Mouse (Mus musculus) intestine, embryonic 16.5 days (tissue): ENCODE measurements around the gene Sema3a. TPM values are rescaled to one million over a fixed set of nuclear protein-coding genes. Genes with fewer than 3 reads are reported as not detected.

ENCODE experiments used
- ATAC-seq: fragments of 200-750 bp; cut with Nextera tagmentation; 2 replicates; pipeline ENCODE4 v1.8.0; 2017; ENCODE audit warnings: moderate TSS enrichment, moderate library complexity
- H3K27ac ChIP-seq: fragments of 300-500 bp; sonication (generic); 2 replicates; pipeline ENCODE4 v1.5.1; 2014; ENCODE audit warnings: mild to moderate bottlenecking, low read length
- H3K27me3 ChIP-seq: fragments of 300-500 bp; sonication (generic); replicated peaks from 2 replicates; pipeline ENCODE4 v1.6.1; 2014; ENCODE audit warnings: low read length, control low read depth, mixed read lengths; ENCODE audit not compliant: control insufficient read depth, insufficient read depth
- H3K36me3 ChIP-seq: fragments of 300-500 bp; sonication (generic); 2 replicates; pipeline ENCODE4 v1.6.1; 2014; ENCODE audit warnings: low read length, control low read depth; ENCODE audit not compliant: control insufficient read depth, insufficient read depth
- H3K4me1 ChIP-seq: fragments of 300-500 bp; sonication (generic); 2 replicates; pipeline ENCODE4 v1.6.1; 2014; ENCODE audit warnings: low read length, control low read depth, mixed read lengths; ENCODE audit not compliant: control insufficient read depth, insufficient read depth
- H3K4me2 ChIP-seq: fragments of 300-500 bp; sonication (generic); 2 replicates; pipeline ENCODE4 v1.6.1; 2014; ENCODE audit warnings: low read depth, low read length, control low read depth
- H3K4me3 ChIP-seq: fragments of 300-500 bp; sonication (generic); 2 replicates; pipeline ENCODE4 v1.5.1; 2014; ENCODE audit warnings: mild to moderate bottlenecking, low read length
- H3K9ac ChIP-seq: fragments of 300-500 bp; sonication (generic); 2 replicates; pipeline ENCODE4 v1.6.1; 2014; ENCODE audit warnings: low read depth, low read length
- H3K9me3 ChIP-seq: fragments of 300-500 bp; sonication (generic); 2 replicates; pipeline ENCODE4 v1.6.1; 2016; ENCODE audit warnings: low read length, control low read depth; ENCODE audit not compliant: control insufficient read depth
- WGBS: fragments of 180-500 bp; shearing (Covaris S2); extraction: QIAGEN DNeasy Blood & Tissue Kit; methylation state at CpG from one replicate; pipeline ENCODE4 v1.1.7; 2014; 5-methylcytosine and 5-hydroxymethylcytosine counted together
- polyA plus RNA-seq: library from polyadenylated mRNA; unstranded; fragments of >200 nt; fragmentation: Nextera tagmentation; extraction: Ambion mirVana; gene quantifications from 2 replicates; pipeline ENCODE4 v1.2.1, GENCODE M21; 2015

The Sema3a gene
- polyA plus RNA-seq, 1 experiment from 2014 or later: 11.1 TPM

DNA sequence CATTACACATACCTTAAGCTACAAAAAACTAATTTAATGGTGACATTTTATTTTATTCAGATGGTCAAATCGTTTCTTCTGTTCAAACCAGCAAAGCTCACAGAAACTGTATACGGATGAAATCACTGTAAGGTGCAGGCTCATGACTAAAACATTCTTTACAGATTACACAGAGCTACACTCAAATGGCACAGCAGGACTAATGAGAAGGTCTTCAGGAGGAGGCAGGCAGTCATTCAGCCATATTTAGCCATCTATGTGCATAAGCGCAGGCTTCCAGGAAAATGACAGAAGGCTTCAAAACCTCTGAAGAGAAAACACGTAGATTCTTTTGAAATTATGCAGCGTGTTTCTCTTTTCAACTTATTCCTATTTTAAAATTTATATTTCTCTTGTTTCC, 24.7 kb downstream of the Sema3a start:
- Histone ChIP-seq H3K27me3 (no peaks in the 10 kb centered on the region), H3K4me3 (no peak overlapping the region), H3K4me2 (no peak overlapping the region), H3K4me1 (no peaks in the 10 kb centered on the region), H3K27ac (no peak overlapping the region), H3K9ac (no peak overlapping the region), H3K9me3 (no peaks in the 10 kb centered on the region), H3K36me3 (no peaks in the 10 kb centered on the region)
- ATAC-seq: no peak
- 83% methylated on average over 5 of the region's 5 CpGs for WGBS

GRCm38 (mm10) chr5:13151002-13151401, 25.8 kb downstream of the Sema3a start:
- no peak for ATAC-seq
- 51% methylated on average over 2 of the region's 2 CpGs for WGBS
- Histone ChIP-seq H3K4me1 (no peaks in the 10 kb centered on the region), H3K4me3 (no peak overlapping the region), H3K9me3 (no peaks in the 10 kb centered on the region), H3K36me3 (no peaks in the 10 kb centered on the region), H3K9ac (no peak overlapping the region), H3K27me3 (no peaks in the 10 kb centered on the region), H3K4me2 (no peak overlapping the region), H3K27ac (no peak overlapping the region)

DNA sequence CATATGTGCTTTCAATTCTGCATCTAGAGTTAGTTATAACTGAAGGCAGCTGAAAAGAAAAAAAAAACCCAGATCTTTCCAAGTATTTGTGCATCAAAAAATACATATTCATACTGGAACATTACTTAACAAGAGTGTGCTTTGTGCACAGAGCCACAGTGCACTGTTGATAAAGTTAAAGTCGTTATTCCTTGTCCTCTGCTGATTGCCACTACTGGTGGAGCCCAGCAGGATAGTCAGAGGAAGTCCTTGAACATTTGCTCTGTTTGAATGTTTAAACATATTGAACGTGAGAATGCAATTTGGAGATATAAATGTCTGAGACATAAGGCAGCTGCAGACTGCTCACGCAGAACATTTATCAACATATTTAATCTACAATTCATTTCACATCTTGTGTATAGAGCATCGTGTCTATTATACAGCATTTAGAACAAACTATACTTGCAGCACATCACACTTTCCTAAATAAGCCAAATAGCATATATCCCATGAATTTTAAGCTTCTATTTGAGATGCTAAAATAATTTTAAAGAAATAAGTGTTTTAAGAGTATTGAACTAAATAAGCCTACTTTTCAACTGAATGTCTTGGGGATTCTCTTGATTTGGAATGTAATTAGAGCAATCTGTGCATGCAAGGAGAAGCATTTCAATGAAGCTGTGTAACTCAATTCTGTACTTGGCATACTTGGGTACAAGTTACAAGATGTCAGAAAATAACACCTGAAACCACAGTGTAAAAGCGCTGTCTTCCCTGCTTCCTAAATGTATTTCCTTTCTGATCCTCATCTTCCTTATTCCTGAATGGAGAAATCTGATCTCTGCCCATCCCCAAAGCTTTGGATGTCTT, 32.8 kb downstream of the Sema3a start:
- ATAC-seq: no peak
- Histone ChIP-seq H3K4me3 (no peak overlapping the region), H3K4me1 (no peaks in the 10 kb centered on the region), H3K36me3 (no peaks in the 10 kb centered on the region), H3K9me3 (no peaks in the 10 kb centered on the region), H3K9ac (no peak overlapping the region), H3K27me3 (no peaks in the 10 kb centered on the region), H3K4me2 (no peak overlapping the region), H3K27ac (no peak overlapping the region)
- WGBS: 53% methylated on average over 5 of the region's 5 CpGs

- Histone ChIP-seq H3K27ac (no peak overlapping the region), H3K36me3 (no peaks in the 10 kb centered on the region), H3K9ac (no peak overlapping the region), H3K4me2 (no peak overlapping the region), H3K27me3 (no peaks in the 10 kb centered on the region), H3K4me3 (no peak overlapping the region), H3K4me1 (no peaks in the 10 kb centered on the region), H3K9me3 (no peaks in the 10 kb centered on the region)
- ATAC-seq: no peak
- WGBS: 90% methylated on average over 2 of the region's 2 CpGs
These were observed 57.0 kb downstream of the Sema3a start for GRCm38 (mm10) chr5:13182186-13182585.

DNA sequence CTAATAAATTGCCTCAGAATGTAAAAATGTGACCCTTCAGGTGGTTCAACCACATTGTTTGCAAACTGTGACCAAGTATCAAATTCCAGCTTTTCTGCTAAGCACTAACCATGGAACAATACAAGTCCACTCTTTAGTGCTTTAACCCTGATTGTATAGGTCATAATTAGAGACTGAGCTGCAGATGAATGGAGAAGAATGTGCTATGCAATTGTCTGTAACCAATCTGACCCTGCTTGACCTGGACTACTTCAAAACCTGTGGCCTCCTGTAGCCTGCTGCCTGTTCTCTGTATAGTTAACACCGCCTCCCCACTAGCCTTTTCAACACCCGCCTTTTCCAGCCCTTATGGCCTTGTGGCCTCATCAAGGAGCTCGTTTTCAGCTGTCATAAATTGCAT, 72.7 kb downstream of the Sema3a start:
- no peaks in the 10 kb centered on the region for H3K9me3 ChIP-seq
- H3K27me3 ChIP-seq: no peaks in the 10 kb centered on the region
- no peak overlapping the region for H3K9ac ChIP-seq
- H3K27ac ChIP-seq: no peak overlapping the region
- 40% methylated on average over 3 of the region's 3 CpGs for WGBS
- H3K4me1 ChIP-seq: no peaks in the 10 kb centered on the region
- H3K36me3 ChIP-seq: no peaks in the 10 kb centered on the region
- no peak overlapping the region for H3K4me3 ChIP-seq
- no peak; the same call in 1 of the 2 replicates for ATAC-seq
- no peak overlapping the region for H3K4me2 ChIP-seq

DNA sequence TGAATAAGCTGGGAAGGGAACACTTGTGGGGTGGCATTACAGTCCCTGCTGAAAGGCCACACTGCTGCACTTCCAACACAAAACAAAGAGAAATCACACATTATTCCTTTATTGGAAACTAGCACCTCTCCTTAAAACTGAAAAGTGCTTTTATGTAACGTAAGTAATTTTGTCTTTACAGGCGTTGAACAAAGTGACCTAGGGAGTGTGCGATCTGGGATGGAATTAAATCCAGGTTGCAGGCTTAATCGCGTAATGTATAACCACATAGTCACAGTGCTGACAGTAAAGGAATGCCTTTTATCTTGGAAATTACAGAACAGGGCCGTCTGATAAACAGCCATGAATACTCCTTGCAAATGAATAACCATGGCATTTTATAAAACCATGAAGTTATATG, 74.5 kb downstream of the Sema3a start:
- no peaks in the 10 kb centered on the region for H3K36me3 ChIP-seq
- no peaks in the 10 kb centered on the region for H3K4me1 ChIP-seq
- H3K9me3 ChIP-seq: no peaks in the 10 kb centered on the region
- no peaks in the 10 kb centered on the region for H3K27me3 ChIP-seq
- H3K27ac ChIP-seq: no peak overlapping the region
- H3K9ac ChIP-seq: no peak overlapping the region
- 77% methylated on average over 6 of the region's 6 CpGs for WGBS
- no peak overlapping the region for H3K4me3 ChIP-seq
- no peak overlapping the region for H3K4me2 ChIP-seq
- ATAC-seq: no peak

DNA sequence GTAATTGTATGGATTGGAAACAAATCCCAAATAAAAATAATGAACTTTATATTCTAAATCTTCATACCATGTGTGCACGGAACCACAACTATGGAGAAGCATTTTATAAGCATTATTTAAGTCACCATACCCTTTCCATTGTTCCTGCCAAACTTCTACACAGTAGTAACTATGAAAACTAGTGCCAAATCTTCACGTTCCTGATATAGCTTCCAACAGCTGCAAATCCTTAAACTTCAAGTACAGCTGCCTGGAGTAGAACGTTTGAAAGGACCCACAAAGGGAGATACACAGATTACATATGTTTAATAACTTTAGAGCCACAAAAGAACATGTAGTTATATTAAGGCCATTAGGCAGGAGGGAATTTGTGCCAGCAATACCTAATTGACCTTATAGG, 130.1 kb downstream of the Sema3a start:
- H3K4me2 ChIP-seq: no peak overlapping the region
- no peak overlapping the region for H3K9ac ChIP-seq
- no peak overlapping the region for H3K4me3 ChIP-seq
- no peak overlapping the region for H3K27ac ChIP-seq
- H3K9me3 ChIP-seq: no peaks in the 10 kb centered on the region
- no peaks in the 10 kb centered on the region for H3K36me3 ChIP-seq
- no peak for ATAC-seq
- H3K4me1 ChIP-seq: no peaks in the 10 kb centered on the region
- H3K27me3 ChIP-seq: no peaks in the 10 kb centered on the region
- WGBS: 49% methylated on average over 3 of the region's 3 CpGs

GRCm38 (mm10) chr5:13256321-13256720, 131.1 kb downstream of the Sema3a start:
- H3K4me1 ChIP-seq: no peaks in the 10 kb centered on the region
- H3K9me3 ChIP-seq: no peaks in the 10 kb centered on the region
- WGBS: 70% methylated on average over 1 of the region's 1 CpGs
- no peak overlapping the region for H3K9ac ChIP-seq
- no peak overlapping the region for H3K4me2 ChIP-seq
- no peak overlapping the region for H3K27ac ChIP-seq
- H3K4me3 ChIP-seq: no peak overlapping the region
- H3K36me3 ChIP-seq: no peaks in the 10 kb centered on the region
- no peaks in the 10 kb centered on the region for H3K27me3 ChIP-seq
- no peak for ATAC-seq

DNA sequence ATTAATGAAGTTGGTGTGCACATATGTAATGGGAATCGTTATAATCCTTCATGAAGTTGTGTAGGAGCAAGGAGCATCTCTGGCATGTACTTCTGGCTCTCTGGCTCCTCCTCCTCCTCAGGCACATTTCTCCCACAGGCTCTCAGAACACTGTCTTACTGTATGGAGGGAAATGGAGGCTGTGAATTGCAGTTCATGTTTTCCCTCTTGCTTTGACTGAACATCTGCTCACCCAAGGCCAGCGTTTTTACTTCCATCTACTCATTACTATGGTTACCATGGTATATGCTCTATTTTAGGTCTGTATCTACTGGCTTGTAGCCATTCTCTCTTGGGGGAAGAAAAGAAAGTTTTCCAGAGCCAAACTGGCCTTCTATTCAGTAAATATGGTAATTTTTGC, 137.9 kb downstream of the Sema3a start:
- Histone ChIP-seq H3K4me2 (no peak overlapping the region), H3K9me3 (no peaks in the 10 kb centered on the region), H3K27me3 (no peaks in the 10 kb centered on the region), H3K4me3 (no peak overlapping the region), H3K4me1 (no peaks in the 10 kb centered on the region), H3K9ac (no peak overlapping the region), H3K27ac (no peak overlapping the region), H3K36me3 (no peaks in the 10 kb centered on the region)
- WGBS: 65% methylated on average over 2 of the region's 2 CpGs
- ATAC-seq: no peak

GRCm38 (mm10) chr5:13263539-13263938, 138.3 kb downstream of the Sema3a start:
- Histone ChIP-seq H3K4me1 (no peaks in the 10 kb centered on the region), H3K4me3 (no peak overlapping the region), H3K4me2 (no peak overlapping the region), H3K27ac (no peak overlapping the region), H3K9ac (no peak overlapping the region), H3K27me3 (no peaks in the 10 kb centered on the region), H3K36me3 (no peaks in the 10 kb centered on the region), H3K9me3 (no peaks in the 10 kb centered on the region)
- no peak for ATAC-seq
- 80% methylated on average over 3 of the region's 3 CpGs for WGBS
